Mouse (Mus musculus) adipose tissue, adult 10 weeks (tissue): ENCODE results near the gene Sec14l5. TPM values are rescaled to one million over a fixed set of nuclear protein-coding genes. Genes with fewer than 3 reads are reported as not detected.

Source experiments
- polyA plus RNA-seq: library from polyadenylated mRNA; stranded (reverse); fragments of 350-450 nt; fragmentation: Illumina TruSeq; extraction: RNeasy Lipid Tissue Mini Kit (QIAGEN cat#74804); gene quantifications from one replicate; pipeline ENCODE4 v1.2.3, GENCODE M21; 2014; ENCODE audit warnings: low read depth, low replicate concordance

Sec14l5 gene
- 1.0 TPM for polyA plus RNA-seq

DNA sequence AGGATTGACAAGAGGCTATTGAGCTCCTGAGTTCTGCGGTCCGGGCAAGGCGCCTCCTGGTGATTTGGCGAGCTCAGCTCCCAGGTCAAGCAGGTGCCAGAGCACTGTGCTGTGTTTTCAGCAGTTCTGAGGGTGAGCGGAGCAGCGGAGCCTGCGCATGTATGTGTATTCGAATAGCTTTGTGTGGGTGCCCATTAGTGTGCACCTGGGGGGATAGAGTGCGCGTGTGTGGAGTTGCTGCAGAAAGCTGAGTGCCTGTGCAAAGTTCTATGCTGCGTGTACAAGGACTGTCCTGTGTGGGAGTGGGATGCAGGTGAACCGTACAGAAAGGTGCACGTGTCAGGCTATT is at the start of gene Sec14l5:
TSS of gene Sec14l5 (plus strand) at position 73 of the 349 bp plus-strand sequence.

GRCm38 (mm10) chr16:5132401-5132801 is 14.5 kb upstream of the Sec14l5 start, which contains the start of gene Ppl:
TSS of gene Ppl (minus strand) at chr16:5132421.

GRCm38 (mm10) chr16:5203668-5204433 is 56.9 kb downstream of the Sec14l5 start, which contains the start of gene Nagpa:
TSS of gene Nagpa (minus strand) at chr16:5204012.

GRCm38 (mm10) chr16:5222140-5222539 is 75.2 kb downstream of the Sec14l5 start, which contains the start of gene AU021092:
TSS of gene AU021092 (minus strand) at chr16:5222299.

GRCm38 (mm10) chr16:5233418-5234313 is 86.8 kb downstream of the Sec14l5 start, which contains the start of gene Alg1:
TSS of gene Alg1 (plus strand) at chr16:5233621.

Other genes with a start within 250 kb of the Sec14l5 start
- gene Nudt16l1, start 208.3 kb upstream of the Sec14l5 start, polyA plus RNA-seq = 55.2 TPM
- gene Anks3, start 182.9 kb upstream of the Sec14l5 start, polyA plus RNA-seq = 37.2 TPM
- 7.8 TPM for gene Sept12, start 149.3 kb upstream of the Sec14l5 start, polyA plus RNA-seq
- 51.7 TPM for gene Smim22, start 139.8 kb upstream of the Sec14l5 start, polyA plus RNA-seq
- gene Rogdi, start 133.6 kb upstream of the Sec14l5 start, polyA plus RNA-seq = 117 TPM
- 84.3 TPM for gene Glyr1, start 97.2 kb upstream of the Sec14l5 start, polyA plus RNA-seq
- 26.1 TPM for gene Ubn1, start 97.1 kb upstream of the Sec14l5 start, polyA plus RNA-seq
- gene Ppl, start 14.7 kb upstream of the Sec14l5 start, polyA plus RNA-seq = 16.3 TPM
- 15.6 TPM for gene Nagpa, start 56.9 kb downstream of the Sec14l5 start, polyA plus RNA-seq
- 6.6 TPM for gene AU021092, start 75.2 kb downstream of the Sec14l5 start, polyA plus RNA-seq
- gene Alg1, start 86.5 kb downstream of the Sec14l5 start, polyA plus RNA-seq = 37.3 TPM
- 32.3 TPM for gene Eef2kmt, start 108.9 kb downstream of the Sec14l5 start, polyA plus RNA-seq